Mouse (Mus musculus): ENCODE data around the gene Phospho2.

Gene Phospho2

GRCm38 (mm10) chr2:69823129-69823677 lies 33.8 kb downstream of the Phospho2 start:
- DNase-seq (ENCODE audit: extremely low spot score, low read depth, low spot score) = no peak

GRCm38 (mm10) chr2:69825898-69826297 lies 36.5 kb downstream of the Phospho2 start:
- DNase-seq (ENCODE audit: extremely low spot score, low read depth, low spot score) = no peak

- DNase-seq (ENCODE audit: extremely low spot score, low read depth, low spot score) = no peak
Observed at GRCm38 (mm10) chr2:69826380-69826779, 37.0 kb downstream of the Phospho2 start.

GRCm38 (mm10) chr2:69828031-69828430 lies 38.6 kb downstream of the Phospho2 start:
- DNase-seq (ENCODE audit: extremely low spot score, low read depth, low spot score) = no peak

- DNase-seq (ENCODE audit: extremely low spot score, low read depth, low spot score) = no peak
Observed at GRCm38 (mm10) chr2:69829680-69830079, 40.3 kb downstream of the Phospho2 start.

DNA sequence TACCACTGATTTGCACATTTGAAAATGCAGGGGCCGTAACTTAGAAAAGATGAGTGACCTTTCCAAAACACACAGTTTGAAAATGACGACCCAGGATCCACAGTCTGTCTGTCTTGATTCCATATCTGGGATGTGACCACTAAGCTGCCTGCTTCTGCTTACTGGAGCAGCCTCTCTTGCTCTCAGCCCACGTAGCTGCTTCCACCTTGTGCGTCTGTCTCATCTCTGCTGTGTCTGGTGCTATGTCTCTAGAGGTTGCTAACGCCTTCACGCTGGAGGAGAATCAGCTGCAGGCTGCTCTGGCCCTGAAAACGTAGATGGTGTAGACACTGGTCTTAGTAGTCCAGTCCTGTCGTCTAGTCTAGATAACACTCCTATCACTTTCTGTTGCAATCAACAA lies 40.7 kb downstream of the Phospho2 start:
- no peak for DNase-seq (ENCODE audit: extremely low spot score, low read depth, low spot score)

GRCm38 (mm10) chr2:69837244-69837967 lies 48.0 kb downstream of the Phospho2 start:
- no peak for DNase-seq (ENCODE audit: extremely low spot score, low read depth, low spot score)

DNA sequence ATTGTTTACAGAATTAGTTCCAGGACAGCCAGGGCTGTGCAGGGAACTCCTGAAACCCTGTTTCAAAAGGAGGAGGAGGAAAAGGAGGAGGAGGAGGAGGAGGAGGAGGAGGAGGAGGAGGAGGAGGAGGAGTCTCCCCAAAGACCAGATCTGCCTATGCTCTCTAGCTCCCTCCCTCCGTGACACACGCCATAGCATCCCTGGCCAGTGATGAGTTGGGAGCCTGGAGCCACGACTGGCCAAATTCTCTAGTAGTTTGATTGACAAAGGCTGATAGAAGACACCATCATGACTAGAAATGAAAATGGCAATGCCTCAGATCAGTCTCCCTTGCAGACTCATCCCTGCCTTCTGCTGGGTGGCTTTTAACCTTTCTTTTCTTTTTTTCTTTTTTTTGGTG lies 48.6 kb downstream of the Phospho2 start:
- no peak for DNase-seq (ENCODE audit: extremely low spot score, low read depth, low spot score)

DNA sequence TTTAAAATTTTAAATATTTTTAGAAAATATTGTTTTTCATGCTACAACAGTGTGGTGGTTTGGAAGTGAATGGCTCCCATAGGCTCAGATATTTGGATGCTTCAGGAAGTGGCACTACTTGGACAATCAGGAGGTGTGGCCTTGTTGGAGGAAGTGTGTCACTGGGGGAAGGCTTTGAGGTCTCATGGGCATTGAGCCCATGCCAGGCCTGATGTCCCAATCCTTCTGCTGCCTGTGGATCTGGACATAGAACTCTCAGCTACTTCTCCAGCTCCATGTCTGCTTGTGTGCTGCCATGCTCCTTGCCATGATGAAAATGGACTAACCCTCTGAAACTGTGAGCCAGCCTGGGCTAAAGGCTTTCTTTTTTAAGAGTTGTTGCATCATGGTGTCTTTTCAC lies 49.3 kb downstream of the Phospho2 start:
- no peak for DNase-seq (ENCODE audit: extremely low spot score, low read depth, low spot score)

DNA sequence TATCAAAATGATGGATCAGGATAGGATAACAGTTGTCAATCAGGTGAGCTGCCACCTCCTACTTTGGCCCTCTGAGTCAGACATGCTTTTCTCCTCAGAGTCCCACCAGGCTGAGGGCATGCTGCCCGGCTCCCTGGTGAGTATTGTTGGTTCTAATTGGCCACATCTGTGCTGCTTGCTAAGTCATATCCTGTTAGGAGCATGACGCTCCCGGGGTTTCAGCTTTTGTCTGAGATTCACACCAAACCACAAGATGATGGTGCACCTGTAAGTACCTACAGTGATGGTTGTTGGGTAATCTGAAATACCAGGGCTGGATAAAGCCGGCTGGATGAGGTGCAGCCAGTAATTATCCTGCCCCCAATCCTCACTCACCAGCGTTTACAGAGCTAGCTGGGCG lies 50.8 kb downstream of the Phospho2 start:
- no peak for DNase-seq (ENCODE audit: extremely low spot score, low read depth, low spot score)

- no peak for DNase-seq (ENCODE audit: extremely low spot score, low read depth, low spot score)
Observed at GRCm38 (mm10) chr2:69849215-69849614, 59.8 kb downstream of the Phospho2 start.
